Mouse (Mus musculus) spleen, adult 2 months (tissue): ENCODE measurements at regions not wholly inside any gene's neighbourhood (a gene's known extent, or its start where the extent isn't known, plus 50 kb on each side); places are given as distances from the start of the nearest gene placed in this dataset.

Experiments
- CTCF ChIP-seq: fragments of 200-500 bp; IDR thresholded peaks from 2 replicates; pipeline ENCODE4 v1.5.1; 2011; ENCODE audit warnings: mild to moderate bottlenecking, inconsistent platforms; ENCODE audit not compliant: insufficient read depth, insufficient read length, insufficient replicate concordance; ENCODE audit errors: extremely low read depth
- POLR2A ChIP-seq: fragments of 200-500 bp; IDR thresholded peaks from 2 replicates; pipeline ENCODE4 v1.6.1; 2011; ENCODE audit warnings: low read depth, low read length, inconsistent platforms

- TF ChIP-seq CTCF (no peak), POLR2A (no peak)
Measured at GRCm38 (mm10) chr11:113138462-113138861, 356.4 kb downstream of the Sox9 start.
